Mouse (Mus musculus) kidney, adult 8-10 months (tissue): ENCODE data around the gene Paxbp1.
A peak's percentile ranks its signal among the peaks of the same experiment; 100 is the strongest.
"Not testable (repeated sequence)": the region's sequence is repeated elsewhere in the genome, so short reads cannot be mapped to it uniquely, and the experiment has no call there.

Source experiments
- DNase-seq, 2 experiments: peaks; one replicate each; pipeline ENCODE4 v3.0.0; 2022

Paxbp1 gene

DNA sequence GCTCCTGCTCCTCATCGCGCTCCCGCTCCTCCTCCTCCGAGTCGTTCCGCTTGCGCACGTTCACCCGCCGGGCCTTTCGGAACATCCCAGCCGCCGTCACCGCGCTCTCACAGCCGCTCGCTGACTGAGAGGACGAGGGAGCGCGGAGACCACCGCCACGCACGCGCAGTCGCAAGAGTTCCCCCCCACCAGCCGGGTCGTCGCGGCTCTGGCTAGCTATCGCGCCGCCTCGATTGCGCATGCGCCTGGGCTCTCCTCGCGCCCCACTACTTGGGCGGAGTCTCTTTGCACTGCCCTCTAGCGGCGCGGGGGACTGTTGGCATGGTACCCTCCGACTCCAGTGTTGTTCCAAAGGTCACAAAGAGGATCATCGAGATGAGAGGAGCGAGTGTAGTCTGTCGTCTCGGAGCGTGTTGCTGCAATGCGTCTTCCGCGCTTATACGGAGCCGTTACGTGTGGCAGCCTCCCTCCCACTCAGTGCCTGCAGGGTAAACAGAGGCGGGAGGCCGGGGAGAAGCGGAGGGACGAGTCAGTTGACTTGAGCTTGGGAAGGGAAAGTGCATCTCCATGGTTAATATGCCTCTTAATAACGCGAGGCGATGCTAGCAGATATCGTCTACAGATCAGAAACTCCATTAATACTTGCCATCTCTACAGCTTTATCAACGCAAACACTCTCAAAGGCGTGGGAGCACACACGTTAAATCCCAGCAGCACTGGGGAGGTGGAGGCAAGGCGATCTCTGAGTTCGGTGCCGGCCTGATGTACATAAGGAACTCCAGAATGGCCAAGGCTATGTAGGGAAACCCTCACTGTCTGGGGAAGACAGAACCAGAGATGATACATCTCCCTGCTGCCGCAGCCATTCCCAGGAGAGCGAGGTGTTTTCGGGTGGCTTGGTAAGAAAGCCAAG lies at the start of gene Paxbp1:
Gene Paxbp1 (minus strand): TSS at position 274 of the 913 bp plus-strand sequence.
- DNase-seq: peak; percentile 97 to 98

DNA sequence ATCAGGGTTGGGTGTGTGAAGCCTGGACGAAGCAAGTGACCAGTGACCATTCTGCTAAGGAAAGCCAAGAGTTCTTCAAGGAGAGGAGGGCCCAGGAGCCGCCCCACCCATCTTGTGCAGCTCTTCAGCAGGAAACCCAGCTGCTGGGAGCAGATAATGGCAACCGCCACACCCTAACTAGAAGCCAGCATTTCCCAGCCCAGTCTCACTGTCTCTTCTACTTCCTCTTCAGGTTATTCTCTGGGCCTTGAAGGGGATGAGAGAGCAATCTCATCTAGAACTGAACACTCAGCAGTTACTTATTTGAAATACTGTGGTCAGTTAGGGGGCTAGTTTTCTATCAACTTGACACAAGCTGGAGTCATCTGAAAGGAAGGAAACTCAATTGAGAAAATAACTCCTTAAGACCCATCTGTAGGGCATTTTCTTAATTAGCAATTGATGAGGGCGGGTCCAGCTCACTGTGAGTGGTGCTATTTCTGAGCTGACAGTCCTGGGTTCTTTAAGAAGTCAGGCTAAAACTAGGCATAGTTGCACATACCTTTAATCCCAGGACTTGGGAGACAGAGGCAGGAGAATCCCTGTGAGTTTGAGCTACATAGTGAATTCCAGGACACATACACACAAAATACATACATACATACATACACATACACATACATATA lies 42.4 kb upstream of the Paxbp1 start:
- no peak for DNase-seq

GRCm38 (mm10) chr16:91085239-91085825 lies 41.0 kb upstream of the Paxbp1 start:
- DNase-seq: no peak

- DNase-seq: no peak
Observed at GRCm38 (mm10) chr16:91084307-91085238, 40.2 kb upstream of the Paxbp1 start.

- no peak for DNase-seq
Observed at GRCm38 (mm10) chr16:91083002-91083646, 38.8 kb upstream of the Paxbp1 start.

DNA sequence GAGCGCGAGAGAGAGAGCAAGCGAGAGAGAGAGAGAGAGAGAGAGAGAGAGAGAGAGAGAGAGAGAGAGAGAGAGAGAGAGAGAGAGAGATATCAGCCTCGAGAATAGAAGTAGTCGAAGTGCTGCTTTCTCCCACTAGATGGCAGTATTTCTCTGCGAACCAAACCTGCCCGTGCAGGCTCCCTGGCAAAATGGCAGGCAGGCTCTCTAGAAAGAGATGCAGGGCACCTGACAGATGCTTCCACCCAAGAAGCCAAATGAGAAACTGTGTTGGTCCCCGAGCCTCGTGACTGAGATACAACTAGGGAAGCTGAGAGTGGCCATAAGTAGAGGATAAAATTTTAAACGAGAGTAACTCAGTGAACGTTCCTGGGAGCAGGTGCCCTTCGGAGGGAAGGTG lies 37.2 kb upstream of the Paxbp1 start:
- DNase-seq: peak; percentile 49 to 59

- peak in 1 of 2 experiments; percentile 46 for DNase-seq
Observed at GRCm38 (mm10) chr16:91076180-91076579, 31.8 kb upstream of the Paxbp1 start.

- not testable (repeated sequence) for DNase-seq
Observed at GRCm38 (mm10) chr16:91075423-91075822, 31.1 kb upstream of the Paxbp1 start.

DNA sequence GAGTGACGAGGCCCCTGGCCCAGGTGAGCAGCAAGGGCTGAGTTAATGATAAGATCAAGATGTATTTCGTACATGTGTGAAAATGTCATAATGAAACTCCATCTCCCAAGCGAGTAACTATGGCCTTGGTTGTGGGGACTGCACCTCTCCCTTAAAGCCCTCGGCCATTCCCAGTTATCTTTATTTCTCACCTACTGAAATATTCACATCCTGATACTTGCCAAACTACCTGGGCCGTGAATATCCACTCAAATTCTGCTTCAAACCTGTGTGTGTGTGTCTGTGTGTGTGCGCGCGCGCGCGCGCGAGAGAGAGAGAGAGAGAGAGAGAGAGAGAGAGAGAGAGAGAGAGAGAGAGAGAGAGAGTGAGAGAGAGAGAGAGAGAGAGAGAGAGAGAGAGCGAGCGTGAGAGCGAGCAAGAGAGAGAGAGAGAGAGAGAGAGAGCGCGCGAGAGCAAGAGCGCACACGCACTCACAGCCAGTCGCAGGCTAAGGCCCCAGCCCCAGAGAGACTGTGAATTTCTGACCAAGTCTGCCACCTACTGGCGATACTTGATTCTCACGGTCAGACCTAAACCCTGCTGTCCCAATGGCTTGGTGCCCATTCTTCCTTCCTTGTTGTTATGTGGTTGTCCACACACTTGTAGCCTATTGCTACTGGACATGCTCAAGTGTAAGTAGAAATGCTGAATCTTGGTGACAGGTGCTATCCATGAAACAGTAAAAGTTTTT lies 29.0 kb upstream of the Paxbp1 start:
- DNase-seq: peak; percentile 84 to 92

- DNase-seq: no peak
Observed at GRCm38 (mm10) chr16:91072256-91072655, 27.9 kb upstream of the Paxbp1 start.

DNA sequence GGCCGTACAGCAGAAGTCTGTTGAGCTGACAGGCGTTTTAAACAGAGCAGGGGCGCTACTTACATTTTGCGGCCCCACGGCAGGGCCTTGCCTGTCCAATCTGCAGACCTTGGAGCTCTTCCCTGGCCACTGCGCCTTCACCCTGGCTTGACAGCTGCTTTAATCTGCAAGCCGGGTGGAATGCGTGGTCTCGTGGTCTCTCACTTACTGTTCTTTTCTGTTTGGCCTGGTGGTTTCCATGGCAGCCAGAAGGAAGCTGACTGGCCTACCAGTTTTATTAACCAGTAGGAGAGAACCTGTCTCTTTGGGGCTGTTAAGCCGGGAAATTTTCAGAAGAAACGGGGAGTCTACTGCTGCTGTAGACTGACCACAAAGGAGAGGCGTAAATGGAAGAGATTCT lies 24.6 kb upstream of the Paxbp1 start:
- no peak for DNase-seq

GRCm38 (mm10) chr16:91067122-91067521 lies 22.8 kb upstream of the Paxbp1 start:
- DNase-seq: no peak

GRCm38 (mm10) chr16:91064583-91065365 lies 20.4 kb upstream of the Paxbp1 start:
- DNase-seq: no peak

DNA sequence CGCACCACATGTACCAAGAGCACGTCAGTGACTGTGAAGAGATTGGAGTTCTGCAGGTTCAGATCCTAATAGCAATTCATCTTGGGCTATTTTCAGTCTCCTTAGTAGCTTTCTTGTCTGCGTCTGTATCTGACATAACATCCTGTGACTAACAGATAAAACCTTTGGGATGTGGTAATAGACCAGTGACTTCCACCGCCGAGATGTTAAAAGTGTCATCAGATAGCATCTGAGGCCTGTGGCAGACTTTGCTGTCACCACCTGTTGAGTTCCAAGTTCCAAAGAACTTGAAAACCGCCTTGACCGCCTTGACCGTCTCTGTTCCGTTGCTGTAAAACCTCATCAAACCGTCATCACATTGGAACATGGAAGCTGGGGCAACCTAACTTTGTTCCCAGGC lies 19.4 kb upstream of the Paxbp1 start:
- DNase-seq: no peak

DNA sequence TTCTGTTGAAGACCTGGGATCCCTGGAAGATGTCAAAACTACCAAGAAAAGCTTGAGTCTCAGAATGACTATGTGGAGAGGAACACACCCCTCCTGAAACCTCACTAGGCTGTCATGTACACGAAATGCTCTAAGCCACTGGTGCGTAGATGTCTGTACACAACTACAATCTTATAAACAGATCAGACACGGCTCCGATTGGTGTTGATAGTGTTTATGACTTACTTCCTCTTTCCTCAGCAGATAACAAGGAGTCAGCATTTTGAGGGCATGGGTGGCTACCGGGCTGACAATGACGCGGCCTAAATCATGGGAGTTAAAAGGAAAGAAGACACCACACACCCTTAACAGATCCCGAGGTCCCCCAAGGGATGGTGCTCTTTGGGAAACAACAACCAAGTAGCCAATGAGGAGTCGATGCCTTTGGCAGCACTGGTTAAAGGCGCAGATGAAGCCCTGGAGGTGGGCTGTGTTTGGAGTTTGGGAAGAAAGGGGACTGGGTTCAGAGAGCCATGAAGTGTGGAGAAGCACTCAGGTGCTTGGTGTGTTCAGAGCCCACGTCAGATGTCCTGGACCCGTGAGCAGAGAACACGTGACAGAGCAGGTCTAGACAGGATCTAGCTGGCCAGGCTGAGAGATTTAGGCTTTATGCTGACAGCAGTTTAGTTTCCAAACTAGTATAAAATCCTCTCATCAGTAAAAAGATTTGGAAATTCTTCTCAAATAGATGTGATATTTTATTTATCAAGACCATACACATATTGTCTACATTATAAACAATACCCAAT lies 17.4 kb upstream of the Paxbp1 start:
- DNase-seq: no peak

DNA sequence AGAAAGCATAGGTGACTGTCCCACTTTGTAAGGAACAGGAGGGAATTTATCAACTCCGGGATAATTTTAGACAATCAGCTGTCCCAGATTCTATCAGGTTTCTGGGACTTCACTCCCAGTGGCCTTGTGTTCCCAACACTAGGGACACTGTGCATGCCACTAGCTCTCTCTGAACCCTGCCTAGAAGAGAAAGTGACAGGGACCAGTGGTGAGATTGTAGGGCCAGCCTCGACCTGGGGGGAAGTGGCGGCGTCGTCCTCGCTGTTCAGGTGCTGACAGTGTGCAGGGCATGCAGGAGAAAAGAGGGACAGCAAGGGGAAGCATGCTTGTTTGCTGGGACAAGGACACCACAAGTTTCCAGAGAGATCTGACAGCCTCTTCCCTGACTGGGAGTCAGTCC lies 13.4 kb upstream of the Paxbp1 start:
- DNase-seq: no peak

DNA sequence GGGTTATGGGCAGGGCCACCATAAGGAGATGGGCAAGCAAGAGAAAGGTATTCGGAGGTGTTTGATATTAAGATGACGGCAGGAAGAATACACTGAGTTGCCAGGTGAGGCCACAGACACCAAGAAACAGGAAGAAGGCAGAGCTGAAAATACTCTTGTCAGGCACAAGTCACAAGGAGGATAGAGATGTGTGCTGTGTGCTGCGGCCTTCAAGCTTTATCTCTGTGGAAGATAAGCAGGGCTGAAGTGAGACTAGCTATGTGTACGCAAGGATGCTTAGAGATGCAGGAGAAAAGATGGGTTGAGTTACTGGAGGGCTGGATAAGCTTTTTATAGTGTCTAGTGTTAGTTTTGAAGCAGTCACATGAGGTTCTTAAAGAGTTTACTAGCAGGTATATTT lies 12.9 kb upstream of the Paxbp1 start:
- no peak for DNase-seq

DNA sequence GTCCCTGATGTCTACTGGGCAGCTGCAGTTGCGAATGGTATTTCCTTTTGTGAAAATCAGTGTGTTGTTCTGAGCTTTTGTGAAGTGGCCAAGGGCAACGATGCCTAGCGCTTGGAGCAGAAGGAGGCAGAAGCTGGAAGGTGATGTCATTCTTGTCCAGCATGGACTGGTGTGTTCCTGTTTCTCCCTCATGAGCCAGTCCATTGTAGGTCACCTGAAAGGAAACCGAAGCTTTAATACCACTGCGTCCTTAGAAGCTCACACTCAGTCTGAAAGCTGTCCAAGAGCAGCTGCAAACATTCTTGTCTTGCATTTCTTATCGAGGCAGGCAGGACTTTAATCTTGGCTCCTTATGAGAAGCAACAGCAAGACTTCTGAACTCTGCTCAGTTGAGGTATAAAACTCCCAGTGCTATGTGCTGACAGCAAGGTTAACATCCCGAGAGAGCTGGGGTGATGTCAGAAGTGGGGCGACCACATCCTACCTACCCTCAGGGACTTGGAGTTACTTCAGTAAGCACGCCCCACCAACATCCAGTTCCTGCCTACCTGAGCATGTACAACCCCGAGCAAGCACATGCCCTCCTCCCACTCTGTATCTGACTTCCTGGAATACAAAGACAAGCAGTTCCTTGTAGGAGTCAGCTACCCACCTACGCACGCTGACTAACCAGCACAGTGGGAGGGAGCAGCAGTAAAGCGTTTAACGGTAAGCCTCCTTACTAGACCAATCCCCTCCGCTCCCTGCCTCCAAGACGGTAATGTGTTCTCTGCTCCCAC lies 11.9 kb upstream of the Paxbp1 start:
- peak; percentile 27 to 47 for DNase-seq

DNA sequence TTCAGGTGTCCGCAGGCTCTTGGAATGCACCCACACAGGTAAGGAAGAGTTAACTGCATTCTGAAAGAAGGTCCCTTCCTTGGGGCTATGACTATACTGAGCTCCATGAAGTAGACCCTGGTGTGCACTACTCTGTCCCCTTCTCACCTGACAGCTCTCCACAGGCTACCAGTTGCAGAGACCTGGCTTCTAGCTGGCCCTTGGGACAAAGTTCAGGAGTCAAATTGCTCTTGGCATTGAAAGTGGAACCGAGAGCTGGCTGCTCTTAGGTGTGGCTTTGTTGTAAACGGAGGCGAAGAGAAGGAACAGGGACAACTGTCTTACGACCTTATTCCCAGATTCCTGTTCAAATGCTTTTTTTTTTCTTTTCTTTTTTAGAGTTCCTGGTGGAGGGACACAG lies 10.8 kb upstream of the Paxbp1 start:
- peak; percentile 42 to 54 for DNase-seq
